Mouse (Mus musculus) intestine, embryonic 16.5 days (tissue): ENCODE data around the gene Slc25a42. TPM values are rescaled to one million over a fixed set of nuclear protein-coding genes. Genes with fewer than 3 reads are reported as not detected.

Experiments
- ATAC-seq: fragments of 200-750 bp; cut with Nextera tagmentation; 2 replicates; pipeline ENCODE4 v1.8.0; 2017; ENCODE audit warnings: moderate TSS enrichment, moderate library complexity
- H3K27ac ChIP-seq: fragments of 300-500 bp; sonication (generic); 2 replicates; pipeline ENCODE4 v1.5.1; 2014; ENCODE audit warnings: mild to moderate bottlenecking, low read length
- H3K27me3 ChIP-seq: fragments of 300-500 bp; sonication (generic); replicated peaks from 2 replicates; pipeline ENCODE4 v1.6.1; 2014; ENCODE audit warnings: low read length, control low read depth, mixed read lengths; ENCODE audit not compliant: control insufficient read depth, insufficient read depth
- H3K36me3 ChIP-seq: fragments of 300-500 bp; sonication (generic); 2 replicates; pipeline ENCODE4 v1.6.1; 2014; ENCODE audit warnings: low read length, control low read depth; ENCODE audit not compliant: control insufficient read depth, insufficient read depth
- H3K4me1 ChIP-seq: fragments of 300-500 bp; sonication (generic); 2 replicates; pipeline ENCODE4 v1.6.1; 2014; ENCODE audit warnings: low read length, control low read depth, mixed read lengths; ENCODE audit not compliant: control insufficient read depth, insufficient read depth
- H3K4me2 ChIP-seq: fragments of 300-500 bp; sonication (generic); 2 replicates; pipeline ENCODE4 v1.6.1; 2014; ENCODE audit warnings: low read depth, low read length, control low read depth
- H3K4me3 ChIP-seq: fragments of 300-500 bp; sonication (generic); 2 replicates; pipeline ENCODE4 v1.5.1; 2014; ENCODE audit warnings: mild to moderate bottlenecking, low read length
- H3K9ac ChIP-seq: fragments of 300-500 bp; sonication (generic); 2 replicates; pipeline ENCODE4 v1.6.1; 2014; ENCODE audit warnings: low read depth, low read length
- H3K9me3 ChIP-seq: fragments of 300-500 bp; sonication (generic); 2 replicates; pipeline ENCODE4 v1.6.1; 2016; ENCODE audit warnings: low read length, control low read depth; ENCODE audit not compliant: control insufficient read depth
- WGBS: fragments of 180-500 bp; shearing (Covaris S2); extraction: QIAGEN DNeasy Blood & Tissue Kit; methylation state at CpG from one replicate; pipeline ENCODE4 v1.1.7; 2014; 5-methylcytosine and 5-hydroxymethylcytosine counted together
- polyA plus RNA-seq: library from polyadenylated mRNA; unstranded; fragments of >200 nt; fragmentation: Nextera tagmentation; extraction: Ambion mirVana; gene quantifications from 2 replicates; pipeline ENCODE4 v1.2.1, GENCODE M21; 2015

Slc25a42 gene
- polyA plus RNA-seq, 1 experiment from 2014 or later, result 7.6 TPM

DNA sequence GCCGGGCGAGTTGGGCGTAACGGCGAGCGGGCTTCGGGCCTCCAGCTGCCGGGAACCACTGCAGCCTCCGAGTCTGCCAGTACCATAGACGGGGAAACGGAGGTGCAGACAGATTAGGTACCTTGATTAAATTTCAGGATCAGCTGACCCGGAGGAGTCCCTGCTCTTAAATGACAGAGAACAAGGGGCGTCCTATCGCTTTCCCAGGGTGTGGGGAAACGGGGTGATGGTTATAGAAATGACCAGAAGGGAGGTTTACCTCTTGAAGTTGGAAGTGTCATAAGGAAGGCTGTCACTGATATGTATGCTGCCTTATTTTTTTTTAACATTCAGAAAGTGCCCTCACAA is 22.6 kb upstream of the Slc25a42 start:
- no peaks in the 10 kb centered on the region for H3K9me3 ChIP-seq
- H3K27me3 ChIP-seq, result no peaks in the 10 kb centered on the region
- H3K4me3 ChIP-seq, result peak overlapping the region; percentile 58
- under 1% methylated on average over 15 of the region's 15 CpGs for WGBS
- peaks cover 16% of the 10 kb centered on the region for H3K4me1 ChIP-seq
- H3K36me3 ChIP-seq, result peaks cover 8% of the 10 kb centered on the region; the same call in 1 of the 2 replicates
- H3K4me2 ChIP-seq, result peak overlapping the region; percentile 63
- ATAC-seq, result no peak
- peak overlapping the region; percentile 83 for H3K9ac ChIP-seq
- peak overlapping the region; percentile 57 for H3K27ac ChIP-seq

GRCm38 (mm10) chr8:70234080-70234780 is 22.1 kb upstream of the Slc25a42 start, which contains the start of the genes Sugp2 and Armc6:
TSS of gene Sugp2 (plus strand) at chr8:70234226.
TSS of gene Armc6 (minus strand) at chr8:70234466.
- ATAC-seq, result peak; percentile 98
- under 1% methylated on average over 66 of the region's 67 CpGs for WGBS

DNA sequence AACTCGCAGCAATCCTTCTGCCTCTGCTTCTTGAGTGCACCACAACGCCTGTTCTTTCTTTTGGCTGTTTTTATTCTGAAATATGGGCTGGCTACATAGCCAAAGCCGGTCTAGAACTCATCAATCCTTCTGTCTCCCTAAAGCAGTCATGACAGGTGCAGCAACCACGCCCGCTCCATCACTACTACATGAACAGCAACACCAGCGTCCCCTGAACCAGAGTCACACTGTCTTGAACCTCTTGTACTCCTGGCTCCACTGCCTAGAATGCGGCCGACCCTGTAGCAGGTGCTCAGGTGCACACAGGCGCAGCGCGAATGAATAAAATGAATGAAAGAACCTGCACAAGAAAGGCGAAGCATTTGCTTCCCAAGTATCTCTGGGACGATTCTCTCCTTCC is 21.5 kb upstream of the Slc25a42 start:
- H3K27ac ChIP-seq, result no peak overlapping the region

More at GRCm38 (mm10) chr8:70234080-70234780, 22.1 kb upstream of the Slc25a42 start, which contains the start of the genes Sugp2 and Armc6:
- Histone ChIP-seq H3K9ac (peak within 1 kb of the TSS; percentile 83), H3K4me3 (peak within 1 kb of the TSS; percentile 58), H3K27me3 (no peaks in the 10 kb centered on the region), H3K9me3 (no peaks in the 10 kb centered on the region), H3K27ac (peak within 1 kb of the TSS; percentile 95), H3K4me1 (peaks cover 16% of the 10 kb centered on the region), H3K4me2 (peak within 1 kb of the TSS; percentile 85), H3K36me3 (peaks cover 8% of the 10 kb centered on the region; the same call in 1 of the 2 replicates)

DNA sequence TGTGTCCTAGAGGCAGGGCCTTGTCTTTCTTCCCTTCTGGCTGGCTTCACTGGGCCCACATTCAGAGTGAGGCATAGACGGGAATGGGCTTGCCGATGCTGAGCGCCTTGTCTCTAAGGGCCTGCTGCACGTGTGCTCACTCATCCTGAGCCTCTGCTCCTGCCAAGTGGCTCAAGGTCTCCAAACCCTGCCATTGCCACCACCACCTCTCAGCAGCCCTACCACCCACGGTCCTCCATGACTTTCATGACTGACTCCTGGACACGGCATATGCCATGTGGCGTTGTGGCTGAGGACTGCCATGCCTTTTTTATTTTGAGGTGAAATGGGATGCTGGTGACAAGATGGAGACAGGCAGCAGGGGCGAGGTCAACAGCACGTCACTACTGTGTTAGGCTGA is 18.7 kb upstream of the Slc25a42 start:
- no peaks in the 10 kb centered on the region for H3K9me3 ChIP-seq
- no peak for ATAC-seq
- H3K4me1 ChIP-seq, result peaks cover 11% of the 10 kb centered on the region
- no peak overlapping the region for H3K4me3 ChIP-seq
- H3K27me3 ChIP-seq, result no peaks in the 10 kb centered on the region
- H3K27ac ChIP-seq, result no peak overlapping the region
- no peak overlapping the region for H3K4me2 ChIP-seq
- H3K36me3 ChIP-seq, result no peaks in the 10 kb centered on the region
- WGBS, result 94% methylated on average over 9 of the region's 9 CpGs
- H3K9ac ChIP-seq, result no peak overlapping the region

More for the DNA sequence above, 21.5 kb upstream of the Slc25a42 start:
- peak overlapping the region; percentile 85 for H3K4me2 ChIP-seq
- no peaks in the 10 kb centered on the region for H3K9me3 ChIP-seq
- 0 out of 2 replicates have a peak, but pooled peaks have one; percentile 8 for ATAC-seq
- H3K4me3 ChIP-seq, result peak overlapping the region; percentile 58
- H3K4me1 ChIP-seq, result peaks cover 16% of the 10 kb centered on the region
- no peaks in the 10 kb centered on the region for H3K27me3 ChIP-seq
- WGBS, result 5% methylated on average over 13 of the region's 13 CpGs
- H3K9ac ChIP-seq, result peak overlapping the region; percentile 83
- peaks cover 8% of the 10 kb centered on the region; the same call in 1 of the 2 replicates for H3K36me3 ChIP-seq

- WGBS, result 72% methylated on average over 4 of the region's 4 CpGs
Measured at GRCm38 (mm10) chr8:70227997-70228396, 15.9 kb upstream of the Slc25a42 start.

DNA sequence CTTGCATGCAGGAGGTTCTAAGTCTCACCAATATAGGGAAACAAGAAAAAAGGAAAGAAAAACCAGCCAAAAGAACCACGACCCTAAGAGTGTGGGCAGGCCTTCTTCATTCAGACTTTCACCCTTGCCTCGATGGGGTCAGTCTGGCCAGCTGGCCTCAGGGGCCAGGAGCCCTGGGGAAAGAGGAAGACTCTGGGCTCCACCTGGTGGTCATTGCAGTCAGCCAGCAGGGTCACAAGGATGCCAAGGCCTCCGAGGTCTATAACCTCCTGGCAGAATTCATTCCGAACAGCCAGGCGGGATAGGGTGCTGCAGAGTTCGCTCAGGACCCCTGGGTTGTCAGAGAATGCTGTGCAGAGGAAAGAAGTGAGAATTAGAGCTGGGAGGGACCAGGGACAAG is 11.2 kb upstream of the Slc25a42 start:
- ATAC-seq, result no peak
- H3K27me3 ChIP-seq, result no peaks in the 10 kb centered on the region
- WGBS, result 48% methylated on average over 6 of the region's 6 CpGs
- no peak overlapping the region for H3K4me2 ChIP-seq
- no peaks in the 10 kb centered on the region for H3K9me3 ChIP-seq
- no peak overlapping the region for H3K4me3 ChIP-seq
- H3K9ac ChIP-seq, result no peak overlapping the region
- no peaks in the 10 kb centered on the region for H3K4me1 ChIP-seq
- peaks cover 8% of the 10 kb centered on the region; the same call in 1 of the 2 replicates for H3K36me3 ChIP-seq
- no peak overlapping the region for H3K27ac ChIP-seq

More at GRCm38 (mm10) chr8:70227997-70228396, 15.9 kb upstream of the Slc25a42 start:
- no peak for ATAC-seq
- no peaks in the 10 kb centered on the region for H3K4me1 ChIP-seq
- H3K27ac ChIP-seq, result no peak overlapping the region
- no peaks in the 10 kb centered on the region for H3K9me3 ChIP-seq
- no peaks in the 10 kb centered on the region for H3K27me3 ChIP-seq
- no peak overlapping the region for H3K4me3 ChIP-seq
- no peak overlapping the region for H3K4me2 ChIP-seq
- peaks cover 8% of the 10 kb centered on the region; the same call in 1 of the 2 replicates for H3K36me3 ChIP-seq
- H3K9ac ChIP-seq, result no peak overlapping the region

- ATAC-seq, result no peak
Measured at GRCm38 (mm10) chr8:70222041-70222440, 9.9 kb upstream of the Slc25a42 start.

DNA sequence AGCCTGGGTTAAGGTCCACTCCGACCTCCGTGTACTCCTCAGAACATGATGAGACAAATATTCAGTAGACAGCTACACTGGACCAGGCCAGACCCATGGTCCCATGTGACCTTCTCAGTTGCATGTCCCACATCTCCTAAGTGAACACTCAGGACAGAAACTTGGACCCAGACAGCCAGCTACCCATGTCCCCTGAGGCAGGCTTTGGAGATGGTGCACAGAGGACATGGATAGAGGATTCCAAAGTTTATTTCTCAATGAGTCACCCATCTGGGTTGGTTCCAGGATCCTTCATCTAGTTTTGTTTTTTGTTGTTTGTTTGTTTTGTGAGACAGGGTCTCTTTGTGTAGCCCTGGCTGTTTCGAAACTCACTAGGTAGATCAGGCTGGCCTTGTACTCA is 8.8 kb upstream of the Slc25a42 start:
- H3K27me3 ChIP-seq, result no peaks in the 10 kb centered on the region
- H3K36me3 ChIP-seq, result peaks cover 8% of the 10 kb centered on the region; the same call in 1 of the 2 replicates
- no peak overlapping the region for H3K4me2 ChIP-seq
- no peak overlapping the region for H3K9ac ChIP-seq
- no peaks in the 10 kb centered on the region for H3K4me1 ChIP-seq
- WGBS, result 95% methylated on average over 3 of the region's 3 CpGs
- H3K9me3 ChIP-seq, result no peaks in the 10 kb centered on the region
- no peak overlapping the region for H3K27ac ChIP-seq
- H3K4me3 ChIP-seq, result no peak overlapping the region
- no peak for ATAC-seq

More at GRCm38 (mm10) chr8:70222041-70222440, 9.9 kb upstream of the Slc25a42 start:
- H3K4me2 ChIP-seq, result no peak overlapping the region
- H3K36me3 ChIP-seq, result peaks cover 8% of the 10 kb centered on the region; the same call in 1 of the 2 replicates
- WGBS, result 94% methylated on average over 12 of the region's 12 CpGs
- H3K27me3 ChIP-seq, result no peaks in the 10 kb centered on the region
- H3K4me3 ChIP-seq, result no peak overlapping the region
- H3K4me1 ChIP-seq, result no peaks in the 10 kb centered on the region
- no peaks in the 10 kb centered on the region for H3K9me3 ChIP-seq
- H3K27ac ChIP-seq, result no peak overlapping the region
- H3K9ac ChIP-seq, result no peak overlapping the region

GRCm38 (mm10) chr8:70220236-70220840 is 8.2 kb upstream of the Slc25a42 start:
- no peaks in the 10 kb centered on the region for H3K4me1 ChIP-seq
- no peak overlapping the region for H3K4me3 ChIP-seq
- peak overlapping the region; percentile 24; the same call in 1 of the 2 replicates for H3K9ac ChIP-seq
- no peaks in the 10 kb centered on the region for H3K9me3 ChIP-seq
- WGBS, result 71% methylated on average over 8 of the region's 8 CpGs
- ATAC-seq, result no peak
- H3K27me3 ChIP-seq, result no peaks in the 10 kb centered on the region
- peaks cover 8% of the 10 kb centered on the region; the same call in 1 of the 2 replicates for H3K36me3 ChIP-seq
- H3K4me2 ChIP-seq, result no peak overlapping the region
- no peak overlapping the region for H3K27ac ChIP-seq
